Mouse (Mus musculus) midbrain, embryonic 13.5 days (tissue): Measurements from ENCODE around the gene Fancf. TPM values are rescaled to one million over a fixed set of nuclear protein-coding genes. Genes with fewer than 3 reads are reported as not detected.

Source experiments
- ATAC-seq: fragments of 200-750 bp; cut with Nextera tagmentation; 2 replicates; pipeline ENCODE4 v1.8.0; 2017; ENCODE audit warnings: mild to moderate bottlenecking, moderate TSS enrichment, moderate library complexity
- H3K27ac ChIP-seq: fragments of 300-500 bp; sonication (generic); 2 replicates; pipeline ENCODE4 v1.5.1; 2015; ENCODE audit warnings: inconsistent platforms, mild to moderate bottlenecking, moderate library complexity
- H3K27me3 ChIP-seq: fragments of 300-500 bp; sonication (generic); 2 replicates; pipeline ENCODE4 v1.6.1; 2015; ENCODE audit warnings: mild to moderate bottlenecking, inconsistent platforms
- H3K36me3 ChIP-seq: fragments of 300-500 bp; sonication (generic); 2 replicates; pipeline ENCODE4 v1.6.1; 2015; ENCODE audit warnings: mild to moderate bottlenecking, inconsistent platforms
- H3K4me1 ChIP-seq: fragments of 300-500 bp; sonication (generic); replicated peaks from 2 replicates; pipeline ENCODE4 v1.6.1; 2015; ENCODE audit warnings: inconsistent platforms
- H3K4me2 ChIP-seq: fragments of 300-500 bp; sonication (generic); replicated peaks from 2 replicates; pipeline ENCODE4 v1.6.1; 2015; ENCODE audit warnings: moderate library complexity, mild to moderate bottlenecking, inconsistent platforms
- H3K4me3 ChIP-seq: fragments of 300-500 bp; sonication (generic); replicated peaks from 2 replicates; pipeline ENCODE4 v1.5.1; 2015; ENCODE audit warnings: mild to moderate bottlenecking, inconsistent platforms
- H3K9ac ChIP-seq: fragments of 300-500 bp; sonication (generic); replicated peaks from 2 replicates; pipeline ENCODE4 v1.6.1; 2015; ENCODE audit warnings: mild to moderate bottlenecking, inconsistent platforms
- H3K9me3 ChIP-seq: fragments of 300-500 bp; sonication (generic); 2 replicates; pipeline ENCODE4 v1.6.1; 2016; ENCODE audit warnings: mild to moderate bottlenecking, inconsistent platforms
- WGBS: fragments of 180-500 bp; shearing (Covaris S2); methylation state at CpG from one replicate; pipeline ENCODE4 v1.1.7; 2015; 5-methylcytosine and 5-hydroxymethylcytosine counted together
- polyA plus RNA-seq: library from polyadenylated mRNA; unstranded; fragments of >200 nt; fragmentation: Nextera tagmentation; extraction: Ambion mirVana; gene quantifications from 2 replicates; pipeline ENCODE4 v1.2.1, GENCODE M21; 2015

Fancf gene
- polyA plus RNA-seq, 1 experiment from 2014 or later: 9.8 TPM

- Histone ChIP-seq H3K4me3 (peak overlapping the region; percentile 54), H3K27me3 (no peaks in the 10 kb centered on the region), H3K9me3 (no peaks in the 10 kb centered on the region), H3K36me3 (no peaks in the 10 kb centered on the region), H3K9ac (peak overlapping the region; percentile 85), H3K4me1 (peaks cover 18% of the 10 kb centered on the region), H3K4me2 (peak overlapping the region; percentile 75), H3K27ac (peak overlapping the region; percentile 92)
- peak; percentile 25 for ATAC-seq
- WGBS: 2% methylated on average over 8 of the region's 8 CpGs
Observed at GRCm38 (mm10) chr7:51878730-51879129, 16.7 kb upstream of the Fancf start.

GRCm38 (mm10) chr7:51876316-51876715, 14.2 kb upstream of the Fancf start:
- no peaks in the 10 kb centered on the region for H3K9me3 ChIP-seq
- no peak overlapping the region for H3K4me2 ChIP-seq
- H3K9ac ChIP-seq: no peak overlapping the region
- H3K4me3 ChIP-seq: no peak overlapping the region
- peaks cover 18% of the 10 kb centered on the region for H3K4me1 ChIP-seq
- no peaks in the 10 kb centered on the region for H3K27me3 ChIP-seq
- H3K36me3 ChIP-seq: no peaks in the 10 kb centered on the region
- no peak for ATAC-seq
- H3K27ac ChIP-seq: no peak overlapping the region

GRCm38 (mm10) chr7:51872597-51872996, 10.5 kb upstream of the Fancf start:
- H3K9me3 ChIP-seq: no peaks in the 10 kb centered on the region
- H3K4me1 ChIP-seq: 0 out of 2 replicates have a peak, but pooled peaks cover 3% of the 10 kb centered on the region
- no peak for ATAC-seq
- H3K27me3 ChIP-seq: no peaks in the 10 kb centered on the region
- H3K9ac ChIP-seq: no peak overlapping the region
- no peak overlapping the region for H3K27ac ChIP-seq
- no peak overlapping the region for H3K4me2 ChIP-seq
- no peak overlapping the region for H3K4me3 ChIP-seq
- H3K36me3 ChIP-seq: no peaks in the 10 kb centered on the region

- Histone ChIP-seq H3K27ac (no peak overlapping the region), H3K27me3 (no peaks in the 10 kb centered on the region), H3K4me1 (0 out of 2 replicates have a peak, but pooled peaks cover 3% of the 10 kb centered on the region), H3K9me3 (no peaks in the 10 kb centered on the region), H3K4me3 (no peak overlapping the region), H3K4me2 (no peak overlapping the region), H3K9ac (no peak overlapping the region), H3K36me3 (no peaks in the 10 kb centered on the region)
- 78% methylated on average over 1 of the region's 1 CpGs for WGBS
- no peak for ATAC-seq
Observed at GRCm38 (mm10) chr7:51872041-51872440, 10.0 kb upstream of the Fancf start.

GRCm38 (mm10) chr7:51867983-51868382, 5.9 kb upstream of the Fancf start:
- H3K27me3 ChIP-seq: no peaks in the 10 kb centered on the region
- no peak overlapping the region for H3K4me3 ChIP-seq
- H3K27ac ChIP-seq: no peak overlapping the region
- no peak overlapping the region for H3K9ac ChIP-seq
- no peaks in the 10 kb centered on the region for H3K36me3 ChIP-seq
- no peaks in the 10 kb centered on the region for H3K9me3 ChIP-seq
- H3K4me1 ChIP-seq: peaks cover 11% of the 10 kb centered on the region
- no peak overlapping the region for H3K4me2 ChIP-seq
- 87% methylated on average over 1 of the region's 1 CpGs for WGBS
- ATAC-seq: no peak

- no peaks in the 10 kb centered on the region for H3K36me3 ChIP-seq
- no peaks in the 10 kb centered on the region for H3K9me3 ChIP-seq
- WGBS: 76% methylated on average over 1 of the region's 1 CpGs
- H3K27me3 ChIP-seq: no peaks in the 10 kb centered on the region
- H3K4me2 ChIP-seq: no peak overlapping the region
- peaks cover 27% of the 10 kb centered on the region for H3K4me1 ChIP-seq
- H3K27ac ChIP-seq: no peak overlapping the region
- ATAC-seq: no peak
- H3K9ac ChIP-seq: no peak overlapping the region
- no peak overlapping the region for H3K4me3 ChIP-seq
Observed at GRCm38 (mm10) chr7:51865336-51865735, 3.3 kb upstream of the Fancf start.

GRCm38 (mm10) chr7:51862842-51863241, 775 bp upstream of the Fancf start:
- Histone ChIP-seq H3K27me3 (no peaks in the 10 kb centered on the region), H3K9me3 (no peaks in the 10 kb centered on the region), H3K27ac (no peak overlapping the region), H3K4me3 (peak overlapping the region; percentile 73), H3K4me1 (peaks cover 45% of the 10 kb centered on the region), H3K36me3 (peaks cover 4% of the 10 kb centered on the region; the same call in 1 of the 2 replicates), H3K9ac (peak overlapping the region; percentile 55), H3K4me2 (peak overlapping the region; percentile 87)
- WGBS: 76% methylated on average over 3 of the region's 3 CpGs
- ATAC-seq: no peak

GRCm38 (mm10) chr7:51861250-51862096, 594 bp downstream of the Fancf start, which contains the start of gene Gas2:
Gene Gas2 (plus strand): TSS chr7:51862015.
- ATAC-seq: peak; percentile 93
- Histone ChIP-seq H3K27me3 (no peaks in the 10 kb centered on the region), H3K4me3 (peak within 1 kb of the TSS; percentile 73), H3K9ac (peak within 1 kb of the TSS; percentile 86), H3K27ac (peak within 1 kb of the TSS; percentile 99), H3K4me1 (peaks cover 45% of the 10 kb centered on the region), H3K4me2 (peak within 1 kb of the TSS; percentile 87), H3K36me3 (peaks cover 4% of the 10 kb centered on the region; the same call in 1 of the 2 replicates), H3K9me3 (no peaks in the 10 kb centered on the region)
- 8% methylated on average over 75 of the region's 105 CpGs for WGBS

GRCm38 (mm10) chr7:51851890-51852507, 10.1 kb downstream of the Fancf start:
- no peak overlapping the region for H3K4me3 ChIP-seq
- no peaks in the 10 kb centered on the region for H3K9me3 ChIP-seq
- no peak overlapping the region; the same call in 1 of the 2 replicates for H3K27ac ChIP-seq
- ATAC-seq: no peak
- no peak overlapping the region for H3K4me2 ChIP-seq
- no peaks in the 10 kb centered on the region for H3K27me3 ChIP-seq
- 87% methylated on average over 5 of the region's 5 CpGs for WGBS
- H3K36me3 ChIP-seq: peaks cover 2% of the 10 kb centered on the region; the same call in 1 of the 2 replicates
- H3K4me1 ChIP-seq: no peaks in the 10 kb centered on the region
- no peak overlapping the region for H3K9ac ChIP-seq

GRCm38 (mm10) chr7:51850877-51851276, 11.2 kb downstream of the Fancf start:
- WGBS: 86% methylated on average over 6 of the region's 6 CpGs
- no peak for ATAC-seq
- H3K9me3 ChIP-seq: no peaks in the 10 kb centered on the region
- no peak overlapping the region for H3K4me2 ChIP-seq
- peaks cover 2% of the 10 kb centered on the region; the same call in 1 of the 2 replicates for H3K36me3 ChIP-seq
- no peak overlapping the region for H3K4me3 ChIP-seq
- no peaks in the 10 kb centered on the region for H3K27me3 ChIP-seq
- H3K4me1 ChIP-seq: no peaks in the 10 kb centered on the region
- no peak overlapping the region for H3K9ac ChIP-seq
- no peak overlapping the region for H3K27ac ChIP-seq

GRCm38 (mm10) chr7:51840515-51840914, 21.6 kb downstream of the Fancf start:
- Histone ChIP-seq H3K9ac (no peak overlapping the region), H3K27ac (peak overlapping the region; percentile 44; the same call in 1 of the 2 replicates)
- peak; percentile 27; the same call in 1 of the 2 replicates for ATAC-seq

GRCm38 (mm10) chr7:51831917-51832316, 30.1 kb downstream of the Fancf start:
- Histone ChIP-seq H3K27me3 (no peaks in the 10 kb centered on the region), H3K4me1 (peaks cover 18% of the 10 kb centered on the region), H3K9me3 (no peaks in the 10 kb centered on the region), H3K27ac (peak overlapping the region; percentile 83), H3K36me3 (no peaks in the 10 kb centered on the region), H3K4me3 (no peak overlapping the region), H3K9ac (no peak overlapping the region), H3K4me2 (0 out of 2 replicates have a peak overlapping the region, but pooled peaks have one; percentile 14)
- peak; percentile 89 for ATAC-seq
- WGBS: 15% methylated on average over 7 of the region's 7 CpGs

More at GRCm38 (mm10) chr7:51840515-51840914, 21.6 kb downstream of the Fancf start:
- Histone ChIP-seq H3K4me3 (no peak overlapping the region), H3K9me3 (peaks cover 4% of the 10 kb centered on the region; the same call in 1 of the 2 replicates), H3K4me2 (no peak overlapping the region), H3K4me1 (0 out of 2 replicates have a peak, but pooled peaks cover 13% of the 10 kb centered on the region), H3K36me3 (no peaks in the 10 kb centered on the region), H3K27me3 (no peaks in the 10 kb centered on the region)
- 77% methylated on average over 7 of the region's 7 CpGs for WGBS
